ENCODE assay signal across 23 mouse cellular contexts in the genomic region with DNA sequence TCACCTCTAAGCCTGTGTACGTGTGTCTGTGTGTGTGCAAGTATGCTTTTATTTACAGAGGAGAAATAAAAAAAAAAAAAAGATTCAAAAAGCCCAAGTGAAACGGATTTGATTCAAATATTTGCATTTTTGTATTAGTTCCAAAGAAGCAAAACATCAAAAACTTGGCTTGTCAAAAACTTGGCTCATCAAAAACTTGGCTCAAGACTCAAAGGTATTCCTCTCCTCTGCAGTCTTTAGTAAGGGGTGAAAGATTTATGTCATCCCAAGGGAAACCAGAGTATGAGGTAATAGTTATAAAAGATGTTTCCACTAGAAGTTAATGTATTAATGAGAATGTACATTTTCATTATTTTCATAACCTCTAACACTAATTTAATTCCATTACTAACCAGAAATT. TPM values are rescaled to one million over a fixed set of nuclear protein-coding genes. Genes with fewer than 3 reads are reported as not detected.
DNase-seq lines count a peak whose midpoint lies in the region; ATAC-seq and TF ChIP-seq lines count a peak whose summit lies in the region.
"Had no signal": no experiment of that assay in that cellular context is flagged by ENCODE, and none has a peak within 500 bp of the region (broad histone marks: within the 10 kb centered on the region; RNA-seq: fewer than 3 reads in every experiment).

No protein-coding gene starts in this region.

- H3K9ac ChIP-seq in lung, embryonic 14.5 days = no peak overlapping the region
- no peak overlapping the region for H3K9ac ChIP-seq in liver, embryonic 12.5 days
- H3K9ac ChIP-seq: heart, embryonic 15.5 days; liver, postnatal 0 days; midbrain, embryonic 13.5 days had no signal

- WGBS in lung, embryonic 14.5 days = 26% methylated on average over 2 of the region's 2 CpGs
- WGBS in liver, embryonic 12.5 days (ENCODE audit: insufficient replicate concordance) = 51% methylated on average over 2 of the region's 2 CpGs

- no peak for ATAC-seq in lung, embryonic 14.5 days (ENCODE audit: insufficient read depth)
- no peak for ATAC-seq in liver, embryonic 12.5 days
- ATAC-seq: inflammation-experienced regulatory T-cells, adult 6 months; liver, postnatal 0 days had no signal

- no peaks in the 10 kb centered on the region for H3K9me3 ChIP-seq in lung, embryonic 14.5 days (ENCODE audit: low read depth, low read length)
- H3K9me3 ChIP-seq in liver, embryonic 12.5 days (replicated peaks) = no peaks in the 10 kb centered on the region
- H3K9me3 ChIP-seq: forebrain, embryonic 10.5 days; heart, embryonic 15.5 days; midbrain, embryonic 13.5 days had no signal

- no peaks in the 10 kb centered on the region for H3K4me1 ChIP-seq in lung, embryonic 14.5 days (ENCODE audit: insufficient read depth)
- H3K4me1 ChIP-seq in liver, embryonic 12.5 days = no peaks in the 10 kb centered on the region

- H3K36me3 ChIP-seq in lung, embryonic 14.5 days (ENCODE audit: insufficient read depth) = no peaks in the 10 kb centered on the region
- no peaks in the 10 kb centered on the region for H3K36me3 ChIP-seq in liver, embryonic 12.5 days
- H3K36me3 ChIP-seq: forebrain, embryonic 10.5 days; heart, embryonic 15.5 days; midbrain, embryonic 13.5 days had no signal

- H3K4me2 ChIP-seq in lung, embryonic 14.5 days = no peak overlapping the region
- no peak overlapping the region for H3K4me2 ChIP-seq in liver, embryonic 12.5 days
- H3K4me2 ChIP-seq: heart, embryonic 15.5 days had no signal

- no peak for TF ChIP-seq CTCF in gastrocnemius, adult 2 months (IDR thresholded peaks at IDR 0.05)
- TF ChIP-seq CTCF in lung, embryonic 14.5 days (IDR thresholded peaks at IDR 0.05; ENCODE audit: low read depth) = no peak
- no peak for TF ChIP-seq CTCF in brain, embryonic 14.5 days (IDR thresholded peaks at IDR 0.05; ENCODE audit: borderline replicate concordance, extremely low read depth, insufficient read depth, insufficient read length)

- no peaks in the 10 kb centered on the region for H3K27me3 ChIP-seq in lung, embryonic 14.5 days (ENCODE audit: insufficient read depth, low read length)
- H3K27me3 ChIP-seq in liver, embryonic 12.5 days (replicated peaks) = no peaks in the 10 kb centered on the region

- intact Hi-C loops in gastrocnemius, adult 2 months (cut with DNase I) = loop anchor here (1.0 kb wide), 1 partner anchor 12 kb away; no protein-coding TSS in a partner anchor

- no peak for TF ChIP-seq POLR2A in brain, embryonic 14.5 days (IDR thresholded peaks at IDR 0.05; ENCODE audit: borderline replicate concordance, extremely low read depth, insufficient read depth, insufficient read length, poor library complexity, severe bottlenecking)

- H3K4me3 ChIP-seq in gastrocnemius, adult 2 months = peak overlapping the region; percentile 59
- no peak overlapping the region for H3K4me3 ChIP-seq in lung, embryonic 14.5 days (ENCODE audit: low read depth, low read length)
- no peak overlapping the region for H3K4me3 ChIP-seq in liver, embryonic 12.5 days
- H3K4me3 ChIP-seq: forebrain, embryonic 10.5 days; heart, embryonic 15.5 days; left cerebral cortex, adult 2 months; midbrain, embryonic 13.5 days had no signal

- H3K27ac ChIP-seq in gastrocnemius, adult 2 months = peak overlapping the region; percentile 85
- no peak overlapping the region for H3K27ac ChIP-seq in lung, embryonic 14.5 days (ENCODE audit: low read depth)
- H3K27ac ChIP-seq in liver, embryonic 12.5 days = no peak overlapping the region
- H3K27ac ChIP-seq: forebrain, embryonic 10.5 days; heart, embryonic 15.5 days; left cerebral cortex, adult 2 months; midbrain, embryonic 13.5 days had no signal

- DNase-seq in gastrocnemius, adult 2 months = no peak
- no peak for DNase-seq in gastrocnemius, postnatal 10 days
- DNase-seq in lung, embryonic 14.5 days = peak; percentile 39
- DNase-seq in lung, postnatal 4 days = no peak
- DNase-seq in brain, embryonic 14.5 days (ENCODE audit: low read depth) = peak; percentile 66
- no peak for DNase-seq in T-cell, adult 2 months (ENCODE audit: low spot score)
- DNase-seq: cerebellum, adult 11-12 months; cerebellum, postnatal 10 days; heart, postnatal 4 days; kidney, adult 18-20 months; kidney, postnatal 10 days; left cerebral cortex, postnatal 4 days; liver, postnatal 0 days; lung, postnatal 10 days; thymus, postnatal 25 days had no signal

RNA-seq across cellular contexts. Expression of a gene that starts 1.2 kb away (rescaled TPM):
- 1,000 to 10,000 TPM in 1 of 2 experiments, 100 to 1,000 TPM in 1; 749 to 2,272 TPM for total RNA-seq in gastrocnemius, adult 2 months (2021)
- total RNA-seq in gastrocnemius, postnatal 10 days (2021) = 1,000 to 10,000 TPM; 1,127 to 1,330 TPM
- polyA plus RNA-seq in lung, embryonic 14.5 days (2014; fragmentation: Nextera tagmentation; extraction: Ambion mirVana) = 0.09 and 0.18 TPM in 2 replicates
- polyA plus RNA-seq in brain, embryonic 14.5 days (2012; rRNA removed) = 3.1 and 6.4 TPM in 2 replicates
- 0.46 and 0.48 TPM in 2 replicates for polyA plus RNA-seq in liver, embryonic 12.5 days (2016; fragmentation: Nextera tagmentation; extraction: Ambion mirVana)
- total RNA-seq: megakaryocyte progenitor cell, adult 5-6 weeks had no signal
- polyA plus RNA-seq: inflammation-experienced regulatory T-cells, adult 6 months; liver, adult 2 months had no signal

Comparison
In these comparisons a context has a peak if more than half of its experiments do, and no peak if none do; other contexts are left out.
1. DNase-seq: peak in lung, embryonic 14.5 days (single experiment) and brain, embryonic 14.5 days (single experiment); none in gastrocnemius, adult 2 months (single experiment), gastrocnemius, postnatal 10 days (single experiment), lung, postnatal 4 days (0 of 2) and T-cell, adult 2 months (single experiment).